Mouse (Mus musculus) erythroblast, embryonic 14.5 days (primary cell): ENCODE measurements around the gene 4930426L09Rik.

Experiments used
- GATA1 ChIP-seq: IDR thresholded peaks from 2 replicates; pipeline ENCODE4 v1.6.1; 2012; ENCODE audit warnings: low read length, inconsistent platforms, mixed read lengths
- TAL1 ChIP-seq: IDR thresholded peaks from 3 replicates; pipeline ENCODE4 v1.6.1; 2012; ENCODE audit warnings: low read length, inconsistent platforms, mixed read lengths

GRCm38 (mm10) chr2:19037907-19038570, 39.9 kb downstream of the 4930426L09Rik start:
- no peak for TF ChIP-seq GATA1
- TF ChIP-seq TAL1: no peak
